Mouse (Mus musculus): ENCODE data around the gene Rcl1.

DNA sequence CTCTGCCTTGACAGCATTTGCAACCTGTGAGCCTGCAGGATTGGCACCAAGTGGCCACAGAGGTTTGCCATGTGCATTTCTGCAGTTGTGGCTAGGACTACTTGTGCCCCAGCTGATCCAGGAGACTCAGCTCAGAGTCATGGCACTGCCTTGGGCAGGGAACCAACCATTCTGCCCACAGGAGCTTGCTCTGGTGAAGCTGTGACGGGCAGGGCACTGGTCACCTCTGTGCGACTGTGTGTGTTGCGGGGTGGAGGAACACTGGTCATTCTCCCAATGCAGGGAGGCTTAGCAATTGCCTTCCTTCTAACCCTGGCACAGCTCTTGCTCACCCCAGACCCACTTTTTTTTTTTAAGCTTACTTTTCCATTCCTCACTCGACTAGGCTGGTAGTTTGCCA is 45.7 kb upstream of the Rcl1 start:
- TF ChIP-seq CTCF (IDR thresholded peaks at IDR 0.05; ENCODE audit: low read depth), result no peak
- no peak for TF ChIP-seq EP300 (IDR thresholded peaks at IDR 0.05; ENCODE audit: low read depth)

Measured in liver, embryonic 14.5 days (tissue).